Mouse (Mus musculus): ENCODE results near the gene Ccdc88c. TPM values are rescaled to one million over a fixed set of nuclear protein-coding genes. Genes with fewer than 3 reads are reported as not detected.

Ccdc88c gene
- polyA plus RNA-seq, 1 experiment from 2014 or later = 5.7 TPM

DNA sequence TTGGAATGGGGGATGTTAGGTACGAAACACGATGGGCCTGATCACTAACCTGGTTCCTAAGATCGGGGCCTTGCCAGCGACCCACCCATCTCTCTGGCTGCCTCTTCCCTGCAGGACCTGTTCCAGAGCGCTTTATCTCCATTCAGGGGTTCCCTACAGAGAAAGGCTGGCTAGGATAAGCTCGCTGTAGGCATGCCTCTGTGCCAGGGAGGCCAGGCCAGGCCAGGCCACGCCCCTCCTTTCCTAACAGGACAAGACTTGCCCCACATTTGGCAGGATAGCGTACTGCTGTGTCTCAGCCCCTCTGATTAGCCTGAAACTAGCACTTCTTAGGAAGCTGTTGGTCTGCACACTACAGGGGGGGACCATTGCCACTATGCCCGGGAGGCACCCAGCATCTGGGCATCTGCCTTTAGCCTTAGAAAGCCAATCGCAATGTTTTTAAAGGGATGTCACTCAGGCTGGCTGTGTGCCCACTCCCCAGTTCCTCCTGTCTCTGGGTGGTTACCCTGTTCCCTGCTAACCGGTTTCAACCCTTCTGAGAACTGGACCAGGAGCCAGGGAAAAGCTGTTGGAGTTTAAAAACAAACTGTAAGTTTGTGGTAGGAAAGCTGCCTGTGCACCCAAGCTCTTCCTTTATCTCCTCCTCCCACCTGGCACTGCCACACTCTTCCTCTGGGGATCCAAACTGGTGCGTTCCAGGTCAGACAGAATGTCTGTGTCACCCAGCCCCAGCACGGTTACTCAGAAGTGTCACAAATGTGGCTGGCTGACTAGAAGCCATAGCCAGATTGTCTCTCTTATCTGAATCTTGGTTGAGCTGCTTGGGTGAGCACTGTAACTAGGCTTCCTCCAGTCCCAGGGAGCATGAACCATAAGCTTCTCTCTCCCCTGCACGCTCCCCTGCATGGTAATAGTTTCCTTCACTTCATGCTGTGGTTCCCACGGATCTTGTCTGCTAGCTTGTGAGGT lies 69.9 kb downstream of the Ccdc88c start:
- H3K9ac ChIP-seq (ENCODE audit: low read length) = no peak overlapping the region
- WGBS = 55% methylated on average over 15 of the region's 15 CpGs

DNA sequence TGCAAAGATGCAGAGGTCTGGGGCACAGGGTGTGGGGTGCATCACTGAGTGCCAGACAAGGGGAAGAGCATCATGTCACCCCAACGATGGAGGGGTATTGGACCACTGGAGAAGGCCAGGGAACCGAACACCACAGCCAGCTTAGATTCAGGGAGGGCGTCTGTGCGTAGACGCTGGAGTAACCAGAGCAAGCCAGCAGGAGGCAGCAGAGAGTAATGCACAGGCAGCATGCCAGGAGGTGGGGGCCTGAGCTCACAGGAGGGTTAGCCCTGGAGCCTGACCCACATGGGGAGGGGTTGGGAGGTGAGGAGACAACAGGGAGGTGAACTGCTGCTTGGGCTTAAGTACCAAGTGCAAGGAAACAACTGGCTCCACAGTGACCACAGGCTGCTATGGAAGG lies 70.8 kb downstream of the Ccdc88c start:
- peak; percentile 83 for DNase-seq (ENCODE audit: low spot score)
- H3K27me3 ChIP-seq (ENCODE audit: control insufficient read depth, insufficient read depth, low read length) = no peaks in the 10 kb centered on the region
- peak; percentile 33 for ATAC-seq (ENCODE audit: low FRiP score, low TSS enrichment)
- peaks cover 7% of the 10 kb centered on the region for H3K4me1 ChIP-seq (replicated peaks; ENCODE audit: control insufficient read depth, insufficient read depth)
- H3K4me3 ChIP-seq (ENCODE audit: low read depth, low read length) = no peak overlapping the region
- H3K27ac ChIP-seq (replicated peaks) = peak overlapping the region; percentile 40
- no peak overlapping the region for H3K4me2 ChIP-seq (replicated peaks; ENCODE audit: low read depth)
- WGBS = 27% methylated on average over 5 of the region's 5 CpGs
- H3K9me3 ChIP-seq (ENCODE audit: control insufficient read depth, low read length) = no peaks in the 10 kb centered on the region
- peak; percentile 98 for TF ChIP-seq CTCF (IDR thresholded peaks at IDR 0.05; ENCODE audit: low read depth)
- TF ChIP-seq EP300 (optimal IDR thresholded peaks at IDR 0.05) = no peak
- H3K36me3 ChIP-seq (ENCODE audit: control insufficient read depth, insufficient read depth, low read length) = no peaks in the 10 kb centered on the region
- H3K9ac ChIP-seq (ENCODE audit: low read length) = no peak overlapping the region; the same call in 1 of the 2 replicates

More for the DNA sequence above, 69.9 kb downstream of the Ccdc88c start:
- ATAC-seq (ENCODE audit: low FRiP score, low TSS enrichment) = peak; percentile 71
- Histone ChIP-seq H3K4me3 (ENCODE audit: low read depth, low read length) (no peak overlapping the region), H3K4me1 (replicated peaks; ENCODE audit: control insufficient read depth, insufficient read depth) (peaks cover 7% of the 10 kb centered on the region), H3K4me2 (replicated peaks; ENCODE audit: low read depth) (no peak overlapping the region), H3K27me3 (ENCODE audit: control insufficient read depth, insufficient read depth, low read length) (no peaks in the 10 kb centered on the region), H3K36me3 (ENCODE audit: control insufficient read depth, insufficient read depth, low read length) (no peaks in the 10 kb centered on the region), H3K27ac (replicated peaks) (peak overlapping the region; percentile 40), H3K9me3 (ENCODE audit: control insufficient read depth, low read length) (no peaks in the 10 kb centered on the region)
- TF ChIP-seq CTCF (IDR thresholded peaks at IDR 0.05; ENCODE audit: low read depth) = no peak
- TF ChIP-seq EP300 (optimal IDR thresholded peaks at IDR 0.05) = no peak
- DNase-seq (ENCODE audit: low spot score) = peak; percentile 57

DNA sequence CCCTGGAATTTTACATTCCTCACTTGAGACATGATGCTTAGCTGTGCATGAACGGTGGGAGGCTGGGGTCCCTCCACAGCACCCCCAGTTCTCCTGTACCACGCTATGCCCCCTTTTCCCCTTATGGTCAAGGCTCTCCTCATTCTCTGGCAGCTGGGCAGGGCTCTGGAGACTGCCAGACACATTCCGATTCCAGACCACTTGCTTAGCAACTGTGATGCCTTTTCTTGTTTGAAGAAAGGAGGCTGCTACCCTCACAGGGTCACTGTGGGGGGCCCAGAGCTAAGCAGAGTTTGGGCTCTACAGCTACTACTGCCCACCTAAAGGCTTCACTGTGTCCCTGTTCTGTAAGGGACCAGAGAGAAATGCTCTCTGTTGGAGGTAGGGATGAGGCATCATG lies 71.6 kb downstream of the Ccdc88c start:
- Histone ChIP-seq H3K27me3 (ENCODE audit: control insufficient read depth, insufficient read depth, low read length) (no peaks in the 10 kb centered on the region), H3K9ac (ENCODE audit: low read length) (no peak overlapping the region), H3K4me3 (ENCODE audit: low read depth, low read length) (no peak overlapping the region), H3K4me2 (replicated peaks; ENCODE audit: low read depth) (no peak overlapping the region), H3K9me3 (ENCODE audit: control insufficient read depth, low read length) (no peaks in the 10 kb centered on the region), H3K27ac (replicated peaks) (no peak overlapping the region; the same call in 1 of the 2 replicates), H3K4me1 (replicated peaks; ENCODE audit: control insufficient read depth, insufficient read depth) (peaks cover 7% of the 10 kb centered on the region), H3K36me3 (ENCODE audit: control insufficient read depth, insufficient read depth, low read length) (no peaks in the 10 kb centered on the region)
- TF ChIP-seq CTCF (IDR thresholded peaks at IDR 0.05; ENCODE audit: low read depth) (no peak), EP300 (optimal IDR thresholded peaks at IDR 0.05) (no peak)
- DNase-seq (ENCODE audit: low spot score) (no peak), ATAC-seq (ENCODE audit: low FRiP score, low TSS enrichment) (no peak)
- WGBS = 69% methylated on average over 3 of the region's 3 CpGs

DNA sequence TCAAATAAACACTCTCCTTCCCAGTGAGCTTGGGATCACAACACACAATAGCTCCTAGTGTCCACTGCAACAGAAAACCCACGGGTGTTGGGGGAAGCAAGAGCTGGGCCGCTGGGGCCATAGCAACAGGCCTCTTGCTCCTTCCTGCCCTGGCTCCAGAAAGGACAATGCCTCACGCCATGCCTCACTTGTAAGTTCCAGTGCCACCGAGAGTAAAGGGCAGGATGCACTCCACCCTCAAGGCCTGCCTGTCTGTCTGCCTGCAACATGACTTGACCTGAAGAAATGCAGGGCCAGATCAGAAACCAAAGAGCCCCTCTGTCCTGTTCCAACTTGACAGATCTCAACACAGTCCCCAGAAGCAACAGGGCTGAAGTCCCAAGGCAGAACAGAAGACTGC lies 72.0 kb downstream of the Ccdc88c start:
- Histone ChIP-seq H3K27ac (replicated peaks) (no peak overlapping the region; the same call in 1 of the 2 replicates), H3K4me1 (replicated peaks; ENCODE audit: control insufficient read depth, insufficient read depth) (peaks cover 7% of the 10 kb centered on the region), H3K9ac (ENCODE audit: low read length) (no peak overlapping the region), H3K9me3 (ENCODE audit: control insufficient read depth, low read length) (no peaks in the 10 kb centered on the region), H3K4me3 (ENCODE audit: low read depth, low read length) (no peak overlapping the region), H3K4me2 (replicated peaks; ENCODE audit: low read depth) (no peak overlapping the region), H3K27me3 (ENCODE audit: control insufficient read depth, insufficient read depth, low read length) (no peaks in the 10 kb centered on the region), H3K36me3 (ENCODE audit: control insufficient read depth, insufficient read depth, low read length) (no peaks in the 10 kb centered on the region)
- DNase-seq (ENCODE audit: low spot score) (no peak), ATAC-seq (ENCODE audit: low FRiP score, low TSS enrichment) (no peak)
- TF ChIP-seq EP300 (optimal IDR thresholded peaks at IDR 0.05) = no peak
- no peak for TF ChIP-seq CTCF (IDR thresholded peaks at IDR 0.05; ENCODE audit: low read depth)
- WGBS = 42% methylated on average over 4 of the region's 4 CpGs

DNA sequence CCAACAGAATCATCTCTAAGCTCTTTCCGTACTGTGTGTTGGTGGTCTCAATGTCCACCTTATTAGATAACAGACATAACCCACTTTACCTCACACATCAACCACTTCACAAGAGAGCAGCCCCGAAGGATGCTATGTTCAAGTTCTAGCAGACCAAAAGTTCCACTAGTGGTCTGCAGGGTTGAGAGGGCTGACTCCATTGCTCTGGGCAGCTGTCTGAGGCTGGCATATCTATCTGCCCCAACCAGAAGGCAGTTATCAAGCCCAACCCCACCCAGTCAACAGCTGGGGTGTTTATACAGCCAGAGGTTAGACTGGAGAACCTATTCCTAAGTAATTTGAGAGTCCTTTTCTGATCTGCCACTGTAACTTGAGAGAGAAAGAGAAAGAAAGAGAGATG lies 72.8 kb downstream of the Ccdc88c start:
- ATAC-seq (ENCODE audit: low FRiP score, low TSS enrichment) (no peak), DNase-seq (ENCODE audit: low spot score) (no peak)
- TF ChIP-seq CTCF (IDR thresholded peaks at IDR 0.05; ENCODE audit: low read depth) (no peak), EP300 (optimal IDR thresholded peaks at IDR 0.05) (no peak)
- WGBS = 84% methylated on average over 2 of the region's 2 CpGs
- Histone ChIP-seq H3K27ac (replicated peaks) (peak overlapping the region; percentile 30; the same call in 1 of the 2 replicates), H3K4me1 (replicated peaks; ENCODE audit: control insufficient read depth, insufficient read depth) (peaks cover 7% of the 10 kb centered on the region), H3K9me3 (ENCODE audit: control insufficient read depth, low read length) (no peaks in the 10 kb centered on the region), H3K36me3 (ENCODE audit: control insufficient read depth, insufficient read depth, low read length) (no peaks in the 10 kb centered on the region), H3K4me2 (replicated peaks; ENCODE audit: low read depth) (no peak overlapping the region), H3K27me3 (ENCODE audit: control insufficient read depth, insufficient read depth, low read length) (no peaks in the 10 kb centered on the region), H3K4me3 (ENCODE audit: low read depth, low read length) (no peak overlapping the region), H3K9ac (ENCODE audit: low read length) (no peak overlapping the region)

DNA sequence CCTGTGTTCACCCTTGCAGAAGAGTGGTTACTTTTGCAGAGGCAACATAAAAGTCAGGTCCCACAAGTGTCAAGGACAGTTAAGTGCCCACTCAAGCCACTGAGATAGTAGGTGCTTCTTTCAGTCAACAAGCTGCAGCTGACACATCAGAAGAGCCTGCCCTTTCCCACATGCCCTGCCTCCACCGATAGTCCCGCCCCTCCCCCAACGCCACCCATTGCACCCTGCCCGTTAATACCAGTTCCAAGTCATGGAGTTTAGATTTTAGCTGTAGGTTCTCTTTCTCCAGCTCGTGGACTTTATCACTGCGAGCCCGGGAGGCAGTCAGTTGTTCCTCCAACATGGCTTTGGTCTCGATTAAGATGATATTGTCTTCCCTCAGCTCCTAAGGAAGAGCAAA lies 74.9 kb downstream of the Ccdc88c start:
- Histone ChIP-seq H3K9ac (ENCODE audit: low read length) (no peak overlapping the region), H3K4me2 (replicated peaks; ENCODE audit: low read depth) (no peak overlapping the region), H3K9me3 (ENCODE audit: control insufficient read depth, low read length) (no peaks in the 10 kb centered on the region), H3K4me1 (replicated peaks; ENCODE audit: control insufficient read depth, insufficient read depth) (peaks cover 7% of the 10 kb centered on the region), H3K36me3 (ENCODE audit: control insufficient read depth, insufficient read depth, low read length) (no peaks in the 10 kb centered on the region), H3K27ac (replicated peaks) (no peak overlapping the region), H3K4me3 (ENCODE audit: low read depth, low read length) (no peak overlapping the region), H3K27me3 (ENCODE audit: control insufficient read depth, insufficient read depth, low read length) (no peaks in the 10 kb centered on the region)
- WGBS = 79% methylated on average over 8 of the region's 8 CpGs
- TF ChIP-seq EP300 (optimal IDR thresholded peaks at IDR 0.05) = no peak
- TF ChIP-seq CTCF (IDR thresholded peaks at IDR 0.05; ENCODE audit: low read depth) = no peak
- ATAC-seq (ENCODE audit: low FRiP score, low TSS enrichment) (no peak), DNase-seq (ENCODE audit: low spot score) (no peak)

All from stomach, postnatal 0 days (tissue).